Mouse (Mus musculus): ENCODE measurements around the gene Rpl6.

GRCm38 (mm10) chr5:121184945-121185551 is 19.2 kb upstream of the Rpl6 start:
- TF ChIP-seq CTCF (IDR thresholded peaks at IDR 0.05; ENCODE audit: extremely low read depth, insufficient read depth, low read length) (no peak), POLR2A (IDR thresholded peaks at IDR 0.05; ENCODE audit: extremely low read depth, insufficient read depth, low read length) (no peak)
